Mouse (Mus musculus) MEL (cell line): ENCODE measurements around the gene Naa38.

Experiments
- BHLHE40 ChIP-seq: IDR thresholded peaks from 2 replicates; pipeline ENCODE4 v1.6.1; 2012; ENCODE audit warnings: low read depth, mild to moderate bottlenecking, inconsistent platforms, low read length, improper control_type of control experiment, borderline replicate concordance
- CHD2 ChIP-seq: IDR thresholded peaks from 2 replicates; pipeline ENCODE4 v1.6.1; 2011; ENCODE audit warnings: low read length, improper control_type of control experiment
- CTCF ChIP-seq, 3 experiments: IDR thresholded peaks in 2 of 3; conservative IDR thresholded peaks in 1 of 3; 2 replicates each; pipeline ENCODE4 v1.5.1; 2011 to 2012; ENCODE audit warnings: low read length in 3 of 3, low read depth in 2 of 3, mild to moderate bottlenecking in 2 of 3, improper control_type of control experiment in 1 of 3, inconsistent platforms in 1 of 3, mixed read lengths in 1 of 3, moderate library complexity in 1 of 3; ENCODE audit not compliant: control insufficient read depth in 1 of 3, insufficient read depth in 1 of 3, poor library complexity in 1 of 3, severe bottlenecking in 1 of 3
- EP300 ChIP-seq, 2 experiments: IDR thresholded peaks; 2 replicates each; pipeline ENCODE4 v1.6.1; 2011; ENCODE audit warnings: improper control_type of control experiment in 2 of 2, low read length in 2 of 2, low read depth in 1 of 2, mild to moderate bottlenecking in 1 of 2
- ETS1 ChIP-seq: IDR thresholded peaks from 2 replicates; pipeline ENCODE4 v1.6.1; 2012; ENCODE audit warnings: low read depth, mild to moderate bottlenecking, inconsistent platforms, low read length, improper control_type of control experiment, moderate library complexity
- HCFC1 ChIP-seq: IDR thresholded peaks from 2 replicates; pipeline ENCODE4 v1.6.1; 2012; ENCODE audit warnings: low read depth, mild to moderate bottlenecking, inconsistent platforms, low read length, improper control_type of control experiment, moderate library complexity
- MXI1 ChIP-seq: IDR thresholded peaks from 2 replicates; pipeline ENCODE4 v1.6.1; 2011; ENCODE audit warnings: mild to moderate bottlenecking, low read depth, low read length, improper control_type of control experiment
- POLR2A ChIP-seq, 2 experiments: IDR thresholded peaks; 2 replicates each; pipeline ENCODE4 v1.6.1; 2011 to 2012; ENCODE audit warnings: low read length in 2 of 2, mild to moderate bottlenecking in 2 of 2, control low read depth in 1 of 2, improper control_type of control experiment in 1 of 2, low read depth in 1 of 2, moderate library complexity in 1 of 2; ENCODE audit not compliant: control insufficient read depth in 1 of 2, insufficient read depth in 1 of 2, poor library complexity in 1 of 2
- USF1 ChIP-seq: IDR thresholded peaks from 2 replicates; pipeline ENCODE4 v1.6.1; 2014; ENCODE audit warnings: low read depth, mild to moderate bottlenecking, inconsistent platforms, low read length, improper control_type of control experiment, moderate library complexity
- ZC3H11A ChIP-seq: IDR thresholded peaks from 2 replicates; pipeline ENCODE4 v1.6.1; 2012; ENCODE audit warnings: low read depth, mild to moderate bottlenecking, inconsistent platforms, low read length, improper control_type of control experiment
- ZKSCAN1 ChIP-seq: IDR thresholded peaks from 2 replicates; pipeline ENCODE4 v1.6.1; 2012; ENCODE audit warnings: low read depth, mild to moderate bottlenecking, inconsistent platforms, low read length, improper control_type of control experiment, moderate library complexity

DNA sequence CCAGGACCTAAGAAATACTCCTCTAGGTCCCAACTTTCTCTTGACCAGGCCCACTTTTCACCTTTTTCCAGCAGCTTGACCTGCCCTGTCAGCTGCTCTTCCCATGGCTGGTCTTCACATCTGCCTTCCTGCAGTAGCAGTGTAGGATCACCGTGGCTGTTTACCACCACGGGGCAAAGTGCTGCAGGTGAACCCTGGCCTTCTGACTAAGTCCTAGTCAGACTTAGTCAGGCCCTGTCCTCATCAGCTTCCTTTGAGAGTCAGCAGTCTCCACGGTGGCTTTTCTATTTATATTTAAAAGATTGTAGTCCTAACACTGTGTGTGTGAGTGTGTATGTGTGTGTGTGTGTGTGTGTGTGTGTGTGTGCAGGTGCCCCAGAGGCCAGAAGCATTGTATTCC is 17.5 kb upstream of the Naa38 start:
- TF ChIP-seq CTCF (IDR thresholded peaks at IDR 0.05 in 2 of 3, conservative IDR thresholded peaks at IDR 0.05 in 1 of 3; ENCODE audit: control insufficient read depth in 1 of 3, insufficient read depth in 1 of 3, low read depth in 2 of 3, low read length in 3 of 3, poor library complexity in 1 of 3, severe bottlenecking in 1 of 3) (no peak), POLR2A (IDR thresholded peaks at IDR 0.05; ENCODE audit: control insufficient read depth in 1 of 2, insufficient read depth in 1 of 2, low read depth in 1 of 2, low read length in 2 of 2, poor library complexity in 1 of 2) (no peak), USF1 (no peak), MXI1 (no peak), EP300 (IDR thresholded peaks at IDR 0.05; ENCODE audit: low read depth in 1 of 2, low read length in 2 of 2) (no peak), CHD2 (no peak), ZC3H11A (no peak), BHLHE40 (no peak), ZKSCAN1 (no peak), ETS1 (no peak), HCFC1 (no peak)
